Mouse (Mus musculus) olfactory bulb, adult 2 months (tissue): ENCODE measurements around the gene Tnk2.
A peak's percentile ranks its signal among the peaks of the same experiment; 100 is the strongest.

Experiments
- CTCF ChIP-seq: fragments of 200-500 bp; IDR thresholded peaks from 2 replicates; pipeline ENCODE4 v1.5.1; 2012; ENCODE audit warnings: low read depth, mild to moderate bottlenecking, low read length, moderate library complexity; ENCODE audit not compliant: insufficient read depth
- POLR2A ChIP-seq: fragments of 200-500 bp; IDR thresholded peaks from 2 replicates; pipeline ENCODE4 v1.6.1; 2012; ENCODE audit warnings: mild to moderate bottlenecking, low read depth, low read length, moderate library complexity; ENCODE audit not compliant: insufficient read depth

GRCm38 (mm10) chr16:32638476-32638875, 5.2 kb upstream of the Tnk2 start:
- TF ChIP-seq POLR2A (no peak), CTCF (peak; percentile 46; the same call in 1 of the 2 replicates)
